Mouse (Mus musculus) cerebellum, adult 9-11 months (tissue): ENCODE data around the gene Prnd.

ENCODE experiments used
- DNase-seq: peaks from one replicate; pipeline ENCODE4 v3.0.0; 2022

The Prnd gene

DNA sequence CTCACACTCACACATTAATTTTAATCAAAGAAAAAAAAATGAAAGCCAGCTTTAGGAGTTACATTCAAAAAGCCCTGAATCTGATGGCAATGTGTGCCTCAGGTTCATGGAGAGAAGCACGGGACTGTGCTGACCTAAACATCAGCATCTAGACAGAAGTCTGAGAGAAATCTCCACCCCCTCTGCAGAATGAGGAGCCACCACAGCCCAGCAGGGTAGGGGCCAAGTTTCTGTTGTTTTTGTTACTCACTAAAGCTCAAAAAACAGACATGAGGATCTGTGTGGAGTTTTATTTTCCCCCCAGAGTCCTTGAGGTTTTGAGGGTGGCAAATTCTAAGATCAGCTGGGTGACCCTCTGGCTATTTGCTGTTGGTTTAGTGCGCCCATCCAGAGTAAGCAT, 37.9 kb downstream of the Prnd start:
- no peak for DNase-seq

GRCm38 (mm10) chr2:131992487-131992886, 41.8 kb downstream of the Prnd start:
- DNase-seq = no peak

DNA sequence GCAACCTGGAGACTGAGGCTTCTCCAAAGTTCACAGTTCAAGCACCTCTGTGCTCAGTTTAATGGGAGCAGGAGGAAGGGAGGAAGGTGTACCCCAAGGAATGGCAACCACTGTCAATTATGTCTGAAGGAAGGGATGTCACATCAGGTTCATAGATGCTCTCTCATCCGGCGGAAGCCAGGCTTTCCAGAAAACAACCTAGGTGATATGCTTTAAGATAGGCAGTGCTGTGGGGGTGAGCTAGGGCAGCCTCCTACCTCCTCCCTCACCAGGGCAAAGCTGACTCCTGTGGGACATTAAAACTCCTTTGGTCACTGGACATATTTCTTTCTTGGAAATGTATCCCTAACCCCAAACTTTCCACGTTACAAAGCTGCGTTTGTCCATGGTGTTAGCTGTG, 42.5 kb downstream of the Prnd start:
- DNase-seq = no peak

GRCm38 (mm10) chr2:131993563-131994088, 43.0 kb downstream of the Prnd start:
- DNase-seq = no peak

DNA sequence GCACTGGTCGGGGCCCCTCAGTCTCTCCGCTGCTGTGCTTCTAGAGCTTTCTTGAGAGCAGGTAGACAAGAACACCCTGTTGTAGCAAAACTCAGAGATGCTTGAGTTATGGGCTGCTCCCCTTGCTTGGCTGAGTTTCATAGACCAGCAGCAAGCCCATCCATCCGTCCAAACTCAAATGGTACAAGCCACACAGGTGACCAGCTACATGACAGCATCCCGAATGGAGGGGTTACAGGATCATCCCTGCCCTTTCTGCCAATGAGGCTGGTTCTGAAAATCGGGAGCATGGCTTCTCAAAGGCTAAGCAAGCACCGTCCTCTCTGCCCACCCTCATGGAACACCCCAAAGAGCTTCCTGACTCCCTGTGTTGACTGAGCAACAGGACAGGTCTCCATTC, 44.3 kb downstream of the Prnd start:
- no peak for DNase-seq

- peak; percentile 28 for DNase-seq
Observed at GRCm38 (mm10) chr2:131995742-131996141, 45.1 kb downstream of the Prnd start.

DNA sequence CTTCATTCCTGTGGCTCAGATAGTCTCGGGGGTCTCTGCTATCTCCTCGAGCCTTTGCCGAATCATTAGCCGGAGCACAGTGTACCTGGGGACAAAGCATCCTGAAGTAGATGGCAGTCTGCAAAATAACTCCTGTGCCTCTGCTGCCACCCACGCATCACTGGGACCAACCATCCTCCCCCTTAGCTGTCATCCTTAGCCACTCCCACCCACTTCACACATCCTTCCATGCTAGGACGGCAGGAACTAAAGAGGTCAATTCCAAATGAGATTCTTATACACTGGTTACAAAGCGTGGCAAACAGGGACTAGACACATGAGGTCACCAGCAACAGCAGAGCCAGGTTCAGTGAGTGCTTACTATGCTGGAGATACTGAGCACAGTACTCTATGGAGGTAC, 45.7 kb downstream of the Prnd start:
- no peak for DNase-seq

DNA sequence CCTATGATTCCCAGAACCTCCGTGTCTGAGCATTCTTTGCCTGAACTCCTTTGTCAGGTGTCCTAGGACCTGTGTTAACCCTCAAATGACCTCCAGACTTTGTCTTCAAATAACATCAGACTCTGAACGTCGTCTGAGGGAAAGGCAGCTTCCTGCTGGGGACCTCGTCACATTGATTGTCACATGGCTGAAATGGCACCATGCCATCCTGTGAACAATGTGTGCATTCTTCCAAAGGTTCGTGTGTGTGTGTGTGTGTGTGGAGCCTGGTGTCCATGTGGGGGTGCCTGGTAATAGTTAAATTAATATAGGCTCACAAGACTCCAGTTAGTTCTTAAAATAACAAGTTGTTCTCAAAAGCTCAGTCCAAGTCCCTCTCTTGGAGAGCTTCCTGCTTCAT, 46.7 kb downstream of the Prnd start:
- DNase-seq = no peak

DNA sequence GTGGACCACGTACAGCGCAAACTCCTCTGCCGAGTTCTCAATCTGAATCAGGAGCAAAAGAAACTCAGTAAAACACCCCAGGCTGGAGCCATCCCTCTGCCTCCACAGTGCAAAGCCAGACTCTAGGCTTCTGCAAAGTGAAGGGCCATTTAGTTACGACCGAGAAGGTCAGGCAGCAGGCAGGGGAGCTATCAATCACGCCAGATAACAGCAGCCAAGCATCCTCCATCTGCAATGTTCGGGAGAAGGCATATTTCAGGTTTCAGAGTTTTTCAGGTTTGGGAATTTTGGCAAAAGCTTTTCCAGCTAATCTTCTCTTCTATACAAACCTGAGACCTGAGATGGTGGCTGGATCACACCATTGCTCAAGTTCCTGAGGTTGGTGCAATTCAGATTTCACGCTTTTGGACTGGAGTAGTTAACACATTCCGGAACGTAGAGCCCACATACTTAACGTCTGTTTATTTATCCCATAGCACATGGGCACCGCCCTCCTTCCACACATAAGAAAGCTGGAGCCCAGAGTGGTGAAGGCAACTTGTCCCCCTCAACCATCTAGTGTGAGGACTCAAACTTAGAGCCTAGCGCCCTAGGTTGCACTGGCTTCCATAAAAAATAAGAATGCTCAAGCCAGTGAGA, 51.2 kb downstream of the Prnd start:
- no peak for DNase-seq

GRCm38 (mm10) chr2:132003916-132004315, 53.3 kb downstream of the Prnd start:
- no peak for DNase-seq

- no peak for DNase-seq
Observed at GRCm38 (mm10) chr2:132004495-132005136, 54.0 kb downstream of the Prnd start.

DNA sequence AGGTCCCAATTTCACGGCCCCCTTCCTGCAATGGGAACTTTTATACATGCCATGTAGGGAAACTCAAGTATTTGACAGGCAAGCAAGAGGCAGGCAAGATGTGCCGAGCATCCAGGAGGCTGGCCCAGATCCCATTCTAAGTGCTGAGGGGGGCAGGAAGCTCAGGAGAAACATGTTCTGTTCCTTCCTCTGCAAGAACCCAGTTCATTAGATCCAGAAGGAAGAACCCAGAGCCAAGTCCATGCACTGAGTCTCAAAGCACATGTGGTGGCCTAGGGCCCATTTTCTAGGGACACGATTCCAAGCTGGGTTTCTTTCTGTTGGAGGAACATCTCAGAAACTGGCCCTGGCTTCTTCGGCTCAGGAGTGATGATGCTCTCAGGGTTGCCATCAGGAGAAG, 54.8 kb downstream of the Prnd start:
- DNase-seq = no peak
